Mouse (Mus musculus): ENCODE results near the gene Hip1r. TPM values are rescaled to one million over a fixed set of nuclear protein-coding genes. Genes with fewer than 3 reads are reported as not detected.

The Hip1r gene
- total and polyA plus RNA-seq, 3 experiments = 16.6 to 31.6 TPM; not detected in 1

- no peak for TF ChIP-seq MEF2A (IDR thresholded peaks at IDR 0.05; ENCODE audit: extremely low read depth, insufficient replicate concordance, low read depth, low read length, poor library complexity, severe bottlenecking)
These were observed 55.3 kb downstream of the Hip1r start (continued) for GRCm38 (mm10) chr5:124028680-124029079.

GRCm38 (mm10) chr5:124029220-124030035 is 56.0 kb downstream of the Hip1r start:
- Histone ChIP-seq H3K4me3 (ENCODE audit: control insufficient read depth in 1 of 2, insufficient read depth in 1 of 2, low read depth in 2 of 2, low read length in 2 of 2) (peak overlapping the region; percentile 27 to 90), H3K27me3 (ENCODE audit: control insufficient read depth in 1 of 2, insufficient read depth in 2 of 2, low read length in 2 of 2) (no peaks in the 10 kb centered on the region), H3K27ac (ENCODE audit: control insufficient read depth, low read depth, low read length) (peak overlapping the region; percentile 29), H3K4me1 (ENCODE audit: control insufficient read depth in 1 of 2, insufficient read depth in 2 of 2, low read length in 2 of 2) (peaks cover 24 to 46% of the 10 kb centered on the region in 2 experiments), H3K9ac (ENCODE audit: control insufficient read depth, low read depth, low read length, poor library complexity, severe bottlenecking) (peak overlapping the region; percentile 73), H3K9me3 (replicated peaks; ENCODE audit: insufficient read depth, low read length) (no peaks in the 10 kb centered on the region), H3K79me2 (ENCODE audit: control insufficient read depth, insufficient read depth, low read length, poor library complexity) (peaks cover 72% of the 10 kb centered on the region), H3K36me3 (ENCODE audit: control insufficient read depth in 1 of 2, insufficient read depth in 2 of 2, low read length in 2 of 2) (peaks cover 2 to 49% of the 10 kb centered on the region in 2 experiments)
- peak; percentile 55 for DNase-seq (ENCODE audit: low read depth, low spot score)
- TF ChIP-seq MAX (IDR thresholded peaks at IDR 0.05; ENCODE audit: low read length) = peak; percentile 28; the same call in 1 of the 2 replicates
- no peak for TF ChIP-seq TCF12 (IDR thresholded peaks at IDR 0.05; ENCODE audit: low read depth, low read length)
- 0 out of 2 replicates have a peak, but pooled peaks have one; percentile 20 for TF ChIP-seq MYB (IDR thresholded peaks at IDR 0.05; ENCODE audit: low read depth, low read length)
- 0 out of 2 replicates have a peak, but pooled peaks have one; percentile 12 for TF ChIP-seq ETS1 (IDR thresholded peaks at IDR 0.05; ENCODE audit: low read depth, low read length)
- peak in 1 of 2 experiments; percentile 6; a peak in 1 of 4 replicates for TF ChIP-seq EP300 (IDR thresholded peaks at IDR 0.05; ENCODE audit: low read depth in 1 of 2, low read length in 2 of 2)
- TF ChIP-seq ZMIZ1 (IDR thresholded peaks at IDR 0.05; ENCODE audit: low read depth, low read length) = no peak
- no peak for TF ChIP-seq MXI1 (IDR thresholded peaks at IDR 0.05; ENCODE audit: low read depth, low read length)
- 0 out of 2 replicates have a peak, but pooled peaks have one; percentile 15 for TF ChIP-seq TBP (IDR thresholded peaks at IDR 0.05; ENCODE audit: low read depth, low read length)
- TF ChIP-seq RCOR1 (IDR thresholded peaks at IDR 0.05; ENCODE audit: low read depth, low read length) = 0 out of 2 replicates have a peak, but pooled peaks have one; percentile 25
- TF ChIP-seq HCFC1 (IDR thresholded peaks at IDR 0.05; ENCODE audit: low read depth, low read length) = no peak
- TF ChIP-seq ZKSCAN1 (IDR thresholded peaks at IDR 0.05; ENCODE audit: low read depth, low read length) = no peak
- 0 out of 2 replicates have a peak, but pooled peaks have one; percentile 19 for TF ChIP-seq SIN3A (IDR thresholded peaks at IDR 0.05; ENCODE audit: low read length)

- Histone ChIP-seq H3K4me1 (ENCODE audit: control insufficient read depth in 1 of 2, insufficient read depth in 2 of 2, low read length in 2 of 2) (peaks cover 24 to 41% of the 10 kb centered on the region in 2 experiments), H3K79me2 (ENCODE audit: control insufficient read depth, insufficient read depth, low read length, poor library complexity) (peaks cover 61% of the 10 kb centered on the region), H3K36me3 (ENCODE audit: control insufficient read depth in 1 of 2, insufficient read depth in 2 of 2, low read length in 2 of 2) (peaks cover 2 to 45% of the 10 kb centered on the region in 2 experiments), H3K4me3 (ENCODE audit: control insufficient read depth in 1 of 2, insufficient read depth in 1 of 2, low read depth in 2 of 2, low read length in 2 of 2) (peak overlapping the region; percentile 73 to 90), H3K27me3 (ENCODE audit: control insufficient read depth in 1 of 2, insufficient read depth in 2 of 2, low read length in 2 of 2) (no peaks in the 10 kb centered on the region), H3K9me3 (replicated peaks; ENCODE audit: insufficient read depth, low read length) (no peaks in the 10 kb centered on the region), H3K27ac (ENCODE audit: control insufficient read depth, low read depth, low read length) (peak overlapping the region; percentile 81), H3K9ac (ENCODE audit: control insufficient read depth, low read depth, low read length, poor library complexity, severe bottlenecking) (peak overlapping the region; percentile 73)
- peak; percentile 62 for DNase-seq (ENCODE audit: low read depth, low spot score)
- no peak for TF ChIP-seq NRF1 (IDR thresholded peaks at IDR 0.05; ENCODE audit: insufficient read depth, low read depth, low read length, poor library complexity, severe bottlenecking)
- TF ChIP-seq EP300 (IDR thresholded peaks at IDR 0.05; ENCODE audit: low read depth in 1 of 2, low read length in 2 of 2) = no peak
- TF ChIP-seq MYC (IDR thresholded peaks at IDR 0.05; ENCODE audit: low read depth, low read length) = no peak
- no peak for TF ChIP-seq TBP (IDR thresholded peaks at IDR 0.05; ENCODE audit: low read depth, low read length)
- TF ChIP-seq USF2 (IDR thresholded peaks at IDR 0.05; ENCODE audit: borderline replicate concordance in 1 of 2, insufficient read depth in 1 of 2, low read depth in 1 of 2, low read length in 2 of 2) = no peak
- TF ChIP-seq ETS1 (IDR thresholded peaks at IDR 0.05; ENCODE audit: low read depth, low read length) = no peak
- TF ChIP-seq RCOR1 (IDR thresholded peaks at IDR 0.05; ENCODE audit: low read depth, low read length) = no peak
- no peak for TF ChIP-seq MEF2A (IDR thresholded peaks at IDR 0.05; ENCODE audit: extremely low read depth, insufficient replicate concordance, low read depth, low read length, poor library complexity, severe bottlenecking)
- no peak for TF ChIP-seq SMC3 (IDR thresholded peaks at IDR 0.05; ENCODE audit: low read depth, low read length)
- TF ChIP-seq MAFK (IDR thresholded peaks at IDR 0.05; ENCODE audit: borderline replicate concordance, low read depth, low read length) = no peak
- TF ChIP-seq E2F4 (IDR thresholded peaks at IDR 0.05; ENCODE audit: borderline replicate concordance, low read depth, low read length) = no peak
- TF ChIP-seq POLR2AphosphoS5 (IDR thresholded peaks at IDR 0.05; ENCODE audit: borderline replicate concordance, low read depth, low read length) = no peak
- no peak for TF ChIP-seq TAL1 (IDR thresholded peaks at IDR 0.05; ENCODE audit: low read length)
These were observed 57.1 kb downstream of the Hip1r start for GRCm38 (mm10) chr5:124030386-124031067.

Measured in MEL (cell line).